Mouse (Mus musculus): Measurements from ENCODE around the gene Calu.
"Not testable (repeated sequence)": the region's sequence is repeated elsewhere in the genome, so short reads cannot be mapped to it uniquely, and the experiment has no call there.

Calu gene

DNA sequence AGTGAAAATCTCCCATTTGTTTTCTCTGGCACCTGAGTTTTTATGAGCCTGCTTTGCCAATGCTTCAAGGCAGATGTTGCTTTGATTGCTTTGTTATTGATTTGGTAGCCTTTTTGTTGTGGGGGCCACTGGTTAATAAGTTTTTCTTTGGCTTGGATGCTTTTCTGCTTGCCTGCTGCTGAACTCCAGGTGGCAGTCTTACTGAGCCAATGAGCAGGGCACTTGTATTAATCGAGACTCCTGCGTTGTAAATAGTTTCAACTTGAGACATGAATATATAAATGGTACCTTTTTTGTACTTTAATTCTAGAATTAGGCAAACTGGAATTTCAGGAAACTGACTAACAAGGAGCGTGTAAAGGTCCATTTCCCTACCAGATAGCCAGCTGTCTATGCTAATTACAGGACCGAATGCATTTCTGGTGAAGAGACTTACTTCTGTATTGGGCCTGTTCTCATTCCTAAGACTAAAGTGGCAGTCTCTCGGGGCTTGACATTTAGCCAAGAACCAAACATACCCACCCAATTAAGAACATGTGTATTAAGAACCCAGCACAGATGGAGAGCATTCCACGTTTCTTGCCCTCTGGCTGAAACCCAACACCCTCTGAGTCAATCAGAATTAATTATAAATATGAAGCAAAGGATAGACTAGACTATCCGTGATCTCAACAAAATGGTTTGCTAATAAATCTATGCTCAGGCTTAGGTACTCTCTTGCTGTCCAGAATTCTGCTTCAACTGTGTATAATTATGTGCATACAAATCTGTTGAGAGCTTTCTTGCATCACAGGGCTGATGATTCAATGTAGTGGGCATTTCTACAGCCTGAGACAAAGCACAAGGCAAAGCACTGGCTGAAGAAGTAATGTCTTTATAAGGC is 14.6 kb downstream of the Calu start:
- CTCF ChIA-PET, result interaction anchor here (0.5 to 0.6 kb wide), 2 partner anchors 464 to 1620 kb away, joined by 3 to 5 read pairs; no protein-coding TSS in a partner anchor

- CTCF ChIA-PET, result no interaction called here
Observed at GRCm38 (mm10) chr6:29363129-29363515, 15.3 kb downstream of the Calu start.

DNA sequence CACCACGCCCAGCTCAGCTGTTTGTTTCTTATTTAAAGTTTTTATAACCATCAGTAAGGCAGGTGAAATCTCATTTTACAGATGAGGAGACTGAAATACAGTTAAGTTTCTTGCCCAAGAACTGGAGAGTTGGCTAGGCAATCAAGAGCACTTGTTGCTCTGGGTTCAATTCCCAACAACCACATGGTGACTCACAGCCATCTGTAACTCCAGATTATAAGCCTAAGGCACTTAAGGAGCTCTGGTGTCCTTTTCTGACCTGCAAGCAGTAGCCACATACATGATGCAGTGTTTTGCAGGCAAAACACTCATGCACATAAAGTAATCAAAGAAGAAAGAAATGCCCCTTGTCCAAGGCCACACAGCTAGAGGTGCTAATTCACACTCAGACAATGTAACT is 17.4 kb downstream of the Calu start:
- CTCF ChIA-PET, result no interaction called here

GRCm38 (mm10) chr6:29377386-29377785 is 29.5 kb downstream of the Calu start:
- CTCF ChIA-PET, result no interaction called here

DNA sequence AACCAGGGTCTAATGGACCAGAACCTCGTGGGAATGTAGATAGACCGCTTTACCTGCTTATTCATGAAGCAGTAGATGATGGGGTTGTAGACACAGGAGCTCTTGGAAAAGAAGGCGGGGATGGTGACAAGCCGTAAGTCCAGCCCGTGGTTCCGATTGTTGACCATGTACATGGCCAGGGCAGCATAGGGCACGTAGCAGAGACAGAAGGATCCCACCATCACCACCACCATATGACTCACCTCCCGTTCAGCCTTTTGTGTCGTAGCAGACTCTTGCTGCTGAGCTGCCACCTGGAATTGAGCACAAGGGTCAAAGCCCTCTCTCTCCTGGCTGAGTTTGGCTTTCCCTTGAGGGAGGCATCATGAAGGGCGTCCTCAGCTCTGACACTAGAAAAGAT is 30.8 kb downstream of the Calu start:
- CTCF ChIA-PET, result no interaction called here

DNA sequence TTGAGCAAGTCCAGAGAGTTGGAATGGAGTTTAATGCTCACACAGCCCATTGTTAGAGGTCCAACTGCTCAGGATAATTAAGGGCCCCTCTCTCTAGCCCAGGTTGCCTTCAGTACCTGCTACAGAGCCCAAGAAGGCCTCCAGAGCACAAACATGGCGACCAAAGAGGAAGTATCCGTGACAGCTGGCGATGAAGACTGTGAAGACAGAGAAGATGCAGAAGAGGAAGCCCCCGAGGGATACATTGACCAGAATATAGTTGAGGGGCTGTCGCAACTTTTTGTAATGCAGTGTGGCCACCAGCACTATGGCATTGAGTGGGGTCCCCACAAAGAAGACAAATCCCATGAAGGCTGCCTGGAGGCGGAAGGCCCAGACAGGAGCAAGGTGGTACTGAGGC is 32.1 kb downstream of the Calu start:
- CTCF ChIA-PET, result no interaction called here

GRCm38 (mm10) chr6:29382442-29382841 is 34.6 kb downstream of the Calu start:
- CTCF ChIA-PET, result no interaction called here

GRCm38 (mm10) chr6:29388052-29388518 is 40.2 kb downstream of the Calu start, which contains the start of gene Opn1sw:
TSS of gene Opn1sw (minus strand) at chr6:29388468.
- CTCF ChIA-PET, result no interaction called here

- CTCF ChIA-PET, result no interaction called here
Observed at GRCm38 (mm10) chr6:29388606-29389080, 40.8 kb downstream of the Calu start.

DNA sequence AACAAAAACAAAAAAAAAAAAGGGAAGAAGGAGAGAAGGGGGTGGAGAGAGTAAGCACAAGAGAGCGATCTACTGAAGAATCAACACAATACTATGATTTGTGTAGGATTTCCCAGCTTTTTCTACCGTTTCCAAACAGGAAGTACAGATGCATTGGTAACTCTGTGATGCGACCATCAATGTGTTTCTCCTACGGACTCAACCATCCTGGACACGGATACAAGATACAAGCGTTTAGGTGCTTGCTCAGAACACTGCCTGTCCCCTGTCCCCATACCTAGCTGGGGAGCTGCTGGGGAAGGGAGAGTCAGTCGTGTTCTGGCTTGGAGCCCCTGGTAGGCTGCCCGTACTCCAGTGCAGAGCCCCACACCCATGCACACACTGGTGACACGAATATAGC is 41.6 kb downstream of the Calu start:
- CTCF ChIA-PET, result no interaction called here

DNA sequence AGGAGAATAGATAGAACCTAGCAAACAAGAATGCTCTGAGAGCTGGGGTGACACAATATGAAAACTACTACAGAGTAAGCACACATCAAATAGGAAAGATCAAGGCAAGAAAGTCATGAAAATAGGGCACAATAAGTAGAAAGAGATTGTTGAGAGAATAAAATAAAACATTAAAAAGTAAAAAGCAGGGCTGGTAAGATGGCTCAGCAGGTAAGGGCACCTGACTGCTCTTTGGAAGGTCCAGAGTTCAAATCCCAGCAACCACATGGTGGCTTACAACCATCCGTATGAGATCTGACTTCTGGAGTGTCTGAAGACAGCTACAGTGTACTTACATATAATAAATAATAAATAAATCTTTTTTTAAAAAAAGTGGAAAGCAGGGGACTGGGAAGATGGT is 42.6 kb downstream of the Calu start:
- CTCF ChIA-PET, result not testable (repeated sequence)

- CTCF ChIA-PET, result not testable (repeated sequence)
Observed at GRCm38 (mm10) chr6:29391241-29391640, 43.4 kb downstream of the Calu start.

DNA sequence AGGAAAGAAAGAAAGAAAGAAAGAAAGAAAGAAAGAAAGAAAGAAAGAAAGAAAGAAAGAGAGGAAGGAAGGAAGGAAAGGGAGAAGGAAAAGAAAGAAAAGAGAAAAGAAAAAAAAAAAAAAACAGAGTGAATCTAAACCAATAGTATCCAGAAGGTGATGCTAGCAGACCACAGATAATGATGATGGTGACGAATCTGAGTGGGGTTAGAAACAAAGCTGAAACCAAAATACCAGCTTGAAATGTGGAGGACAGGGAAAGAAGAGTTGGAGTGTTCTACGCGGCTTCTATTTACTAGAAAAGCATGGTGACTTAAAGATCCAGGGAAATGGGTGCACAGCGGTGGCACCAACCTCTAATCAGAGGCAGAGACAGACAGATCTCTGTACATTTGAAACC is 43.9 kb downstream of the Calu start:
- CTCF ChIA-PET, result no interaction called here

DNA sequence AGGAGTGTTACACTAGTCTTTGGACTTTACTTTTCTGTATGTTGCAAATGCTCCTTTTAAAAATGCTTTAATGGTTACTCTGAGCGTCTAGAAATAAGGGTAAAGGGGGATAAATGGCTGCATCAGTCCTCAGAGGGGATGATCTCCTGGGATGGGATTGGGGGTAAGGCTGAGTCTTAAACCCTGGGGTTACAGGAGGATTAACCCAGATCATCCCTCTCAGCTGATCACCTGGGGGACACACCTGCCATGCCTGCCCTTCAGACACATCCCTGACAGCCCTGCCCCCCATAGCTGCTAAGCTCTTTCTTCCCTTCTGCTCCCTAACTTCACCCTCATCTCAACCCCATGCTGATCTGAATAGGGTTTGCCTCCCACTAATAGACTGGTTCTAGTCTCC is 46.4 kb downstream of the Calu start:
- CTCF ChIA-PET, result no interaction called here

DNA sequence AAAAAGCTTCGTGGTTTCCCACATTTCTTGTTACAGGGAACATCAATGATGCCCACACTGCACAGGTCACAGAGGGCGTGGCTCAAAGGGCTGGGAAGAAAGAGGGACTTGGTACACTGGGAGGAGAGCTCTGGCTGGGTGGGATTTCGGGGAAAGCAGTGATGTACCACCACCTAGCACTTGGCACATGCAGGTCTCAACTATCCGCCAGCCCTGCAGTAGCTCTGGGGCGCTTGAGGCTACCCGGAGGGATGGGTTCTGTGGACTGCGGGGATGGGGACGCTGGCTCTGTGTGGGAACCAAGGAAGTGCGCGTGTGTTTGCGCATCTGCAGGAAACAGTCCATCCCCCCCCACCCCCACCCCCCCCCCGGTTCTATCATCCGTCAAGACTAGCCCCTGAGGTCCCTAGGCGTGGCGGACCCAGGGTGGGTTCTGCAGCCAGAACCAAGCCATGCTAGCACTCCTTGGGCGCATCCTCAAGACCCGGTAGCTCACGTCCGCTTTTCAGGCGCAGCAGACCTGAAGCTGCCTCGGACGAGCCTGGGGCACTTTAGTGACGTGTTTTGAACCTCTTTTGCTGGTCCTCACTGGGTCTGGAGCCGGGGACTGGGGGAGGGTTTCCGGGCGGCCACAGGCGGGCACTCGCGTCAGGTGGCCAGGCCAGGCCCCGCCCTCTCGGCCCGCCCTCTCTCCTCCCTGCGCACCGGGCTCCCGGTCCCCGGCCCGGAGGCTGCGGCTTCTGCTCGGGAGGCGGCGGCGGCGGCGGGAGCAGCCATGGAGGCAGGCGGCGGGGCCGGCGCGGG is 48.2 kb downstream of the Calu start, which contains the start of gene Ccdc136:
TSS of gene Ccdc136 (plus strand) at position 400 of the 804 bp plus-strand sequence.
- CTCF ChIA-PET, result interaction anchor here (0.6 kb wide), 1 partner anchor 736 kb away, joined by 4 read pairs; no protein-coding TSS in a partner anchor

DNA sequence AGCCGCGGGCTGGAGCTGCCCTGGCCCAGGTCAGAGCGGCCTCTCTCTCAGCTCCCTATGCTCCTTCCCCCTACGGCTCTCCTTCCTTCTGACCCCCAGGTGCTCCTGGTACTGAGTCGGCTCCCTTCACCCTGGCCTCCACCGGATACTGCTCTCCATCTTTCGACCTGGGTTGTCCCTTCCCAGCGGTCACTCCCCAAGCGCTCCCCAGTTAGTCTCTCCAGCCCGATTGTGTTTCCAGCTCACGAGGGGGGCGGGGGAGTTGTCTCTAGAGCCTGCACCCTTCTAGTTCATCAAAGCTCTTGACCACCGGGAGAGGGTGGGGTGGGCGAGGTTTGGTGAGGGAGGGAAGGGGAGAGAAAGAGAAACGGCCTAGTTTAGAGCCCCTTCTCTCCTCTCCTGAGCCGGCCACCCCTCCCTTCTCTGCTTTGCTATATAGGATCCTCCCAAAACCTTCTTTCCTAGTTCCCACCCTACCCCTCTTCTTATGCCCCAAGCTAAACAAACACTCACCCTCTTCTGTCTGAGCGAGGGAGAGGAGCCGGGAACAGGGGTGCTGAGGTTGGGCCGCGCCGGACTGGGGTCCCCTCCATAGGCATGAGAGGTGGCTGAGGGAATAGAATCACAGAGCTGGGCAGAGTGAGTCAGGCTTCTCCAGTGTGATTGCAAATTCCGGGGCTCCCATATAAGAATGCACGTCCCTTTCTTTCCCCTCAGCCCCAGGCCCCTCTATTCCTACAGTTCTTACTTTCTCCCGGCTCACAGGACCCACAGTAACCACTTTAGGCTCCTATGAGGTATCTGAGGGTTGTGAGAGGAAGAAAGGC is 49.1 kb downstream of the Calu start:
- CTCF ChIA-PET, result interaction anchor here (0.6 kb wide), 1 partner anchor 736 kb away, joined by 4 read pairs; no protein-coding TSS in a partner anchor

GRCm38 (mm10) chr6:29397575-29397974 is 49.7 kb downstream of the Calu start:
- CTCF ChIA-PET, result no interaction called here

- CTCF ChIA-PET, result no interaction called here
Observed at GRCm38 (mm10) chr6:29399851-29400250, 52.0 kb downstream of the Calu start.

DNA sequence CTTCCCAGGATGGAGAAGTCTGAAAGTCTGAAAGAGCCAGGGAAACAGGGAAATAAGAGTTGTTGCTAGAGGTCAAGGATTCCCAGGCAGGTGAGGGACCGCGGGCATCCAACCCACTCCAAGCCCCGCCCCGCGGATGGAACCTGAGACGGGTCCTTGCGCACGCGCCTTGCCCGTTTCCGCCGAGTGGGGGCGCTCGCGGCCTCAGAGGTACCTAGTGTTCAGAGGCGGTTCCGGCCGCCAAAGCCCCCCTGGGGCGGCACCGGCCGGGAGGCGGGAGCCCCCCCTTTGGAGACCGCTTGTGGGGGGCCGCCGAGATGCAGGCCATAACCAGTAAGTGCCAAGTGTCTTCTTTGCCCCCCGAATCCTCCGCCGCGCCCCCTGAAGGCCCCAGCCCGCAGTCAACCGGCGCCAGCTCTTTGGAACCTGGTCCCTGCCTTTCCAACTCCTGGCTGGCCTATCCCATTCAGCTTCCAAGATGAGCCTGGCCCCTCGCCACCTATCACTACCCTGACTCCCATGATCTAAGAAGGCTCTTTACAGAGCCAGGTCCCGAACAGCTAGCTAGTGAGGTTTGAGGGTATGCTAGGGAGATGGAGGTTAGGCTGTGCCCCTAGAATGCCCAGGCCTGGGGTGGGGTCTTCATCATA is 54.9 kb downstream of the Calu start:
- CTCF ChIA-PET, result no interaction called here

- CTCF ChIA-PET, result no interaction called here
Observed at GRCm38 (mm10) chr6:29406412-29406811, 58.5 kb downstream of the Calu start.

DNA sequence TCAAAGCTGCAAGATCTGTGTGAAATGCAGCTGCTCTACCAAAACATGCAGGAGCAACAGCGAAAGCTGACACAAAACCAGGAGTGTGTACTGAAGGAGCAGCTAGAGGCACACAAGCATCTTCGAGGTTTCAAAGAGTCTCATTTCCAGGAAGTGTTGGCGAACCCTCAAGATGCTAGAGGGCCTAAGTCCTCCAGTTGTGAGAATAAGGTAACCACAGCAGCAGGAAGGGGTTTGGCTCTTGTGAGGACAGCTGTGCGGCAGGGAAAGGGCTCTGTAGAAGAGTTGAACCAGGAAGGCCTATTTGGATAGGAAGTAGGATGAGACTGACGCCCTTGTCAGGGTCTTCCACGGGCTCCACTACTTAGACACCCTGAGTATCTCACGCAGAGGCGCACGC is 67.6 kb downstream of the Calu start:
- CTCF ChIA-PET, result interaction anchor here (0.6 kb wide), 1 partner anchor 1543 kb away, joined by 3 read pairs; the partner anchor contains the start of gene Klf14

Data from spleen, embryonic (tissue).